Mouse (Mus musculus): ENCODE measurements around the gene Slc15a3. TPM values are rescaled to one million over a fixed set of nuclear protein-coding genes. Genes with fewer than 3 reads are reported as not detected.
A peak's percentile ranks its signal among the peaks of the same experiment; 100 is the strongest.

Slc15a3 gene
- polyA plus RNA-seq, 1 experiment from 2014 or later: 2.3 TPM

DNA sequence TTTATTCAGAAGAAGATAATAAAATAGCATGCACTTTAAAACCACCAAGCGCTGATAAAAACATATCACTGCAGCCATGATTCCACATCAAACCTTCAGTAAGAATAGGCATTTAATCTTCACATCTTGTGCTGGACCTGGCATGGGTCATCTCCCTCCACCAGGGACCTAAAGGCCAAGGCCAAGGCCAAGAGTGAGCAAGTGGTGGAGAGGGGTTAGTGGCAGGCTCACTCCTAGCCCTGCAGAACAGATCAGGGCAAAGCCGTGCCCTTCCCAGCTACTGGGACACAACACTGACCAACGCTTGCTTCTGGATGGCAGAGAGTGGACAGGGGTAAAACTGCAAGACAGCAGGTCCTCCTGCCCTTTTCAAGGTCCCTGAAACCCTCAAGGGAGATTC, 31.1 kb downstream of the Slc15a3 start:
- H3K9me3 ChIP-seq (replicated peaks): no peaks in the 10 kb centered on the region
- 84% methylated on average over 3 of the region's 3 CpGs for WGBS
- H3K36me3 ChIP-seq: peaks cover 49% of the 10 kb centered on the region
- peaks cover 34% of the 10 kb centered on the region for H3K4me1 ChIP-seq
- H3K27ac ChIP-seq (replicated peaks): peak overlapping the region; percentile 55
- H3K4me3 ChIP-seq (replicated peaks): no peak overlapping the region
- no peak overlapping the region for H3K9ac ChIP-seq
- H3K27me3 ChIP-seq: no peaks in the 10 kb centered on the region
- no peak overlapping the region for H3K4me2 ChIP-seq (replicated peaks)
- no peak for ATAC-seq (ENCODE audit: insufficient number of reproducible peaks, low FRiP score, low TSS enrichment, low read depth)

DNA sequence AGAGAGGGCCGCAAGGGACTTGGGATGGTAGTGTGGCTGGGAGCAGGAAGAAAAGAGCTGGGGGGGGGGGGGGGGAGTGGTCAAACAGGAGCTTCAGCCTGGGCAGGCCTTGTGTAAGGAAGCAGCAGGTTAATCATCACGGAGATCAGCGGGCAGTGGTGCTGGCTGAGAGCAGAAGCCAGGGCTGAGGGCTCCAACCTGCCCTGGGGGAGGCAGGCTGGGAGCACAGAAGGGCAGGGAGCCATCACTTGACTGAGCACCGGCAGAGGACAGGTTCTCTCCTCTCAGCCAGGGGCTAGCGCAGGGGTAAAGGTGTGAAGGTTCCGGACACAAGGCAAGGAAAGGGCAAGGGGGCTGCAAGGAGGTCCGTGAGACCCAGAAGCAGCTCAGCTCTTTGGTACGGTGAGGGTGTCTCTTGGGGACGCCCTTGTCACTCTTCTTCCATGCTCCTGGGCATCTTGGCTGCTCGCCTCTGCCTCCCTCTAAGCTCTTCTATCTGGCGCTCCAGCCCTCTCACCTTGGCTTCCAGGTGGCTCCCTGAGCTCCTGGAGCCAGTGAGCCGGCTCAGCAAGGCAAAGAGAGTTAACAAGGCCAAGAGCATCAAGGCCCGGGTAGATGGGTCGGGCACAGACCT, 31.9 kb downstream of the Slc15a3 start:
- Histone ChIP-seq H3K9ac (no peak overlapping the region), H3K27ac (replicated peaks) (peak overlapping the region; percentile 55), H3K27me3 (no peaks in the 10 kb centered on the region), H3K4me1 (peaks cover 38% of the 10 kb centered on the region), H3K4me3 (replicated peaks) (no peak overlapping the region), H3K36me3 (peaks cover 43% of the 10 kb centered on the region), H3K4me2 (replicated peaks) (no peak overlapping the region), H3K9me3 (replicated peaks) (no peaks in the 10 kb centered on the region)
- 68% methylated on average over 14 of the region's 14 CpGs for WGBS
- no peak for ATAC-seq (ENCODE audit: insufficient number of reproducible peaks, low FRiP score, low TSS enrichment, low read depth)

DNA sequence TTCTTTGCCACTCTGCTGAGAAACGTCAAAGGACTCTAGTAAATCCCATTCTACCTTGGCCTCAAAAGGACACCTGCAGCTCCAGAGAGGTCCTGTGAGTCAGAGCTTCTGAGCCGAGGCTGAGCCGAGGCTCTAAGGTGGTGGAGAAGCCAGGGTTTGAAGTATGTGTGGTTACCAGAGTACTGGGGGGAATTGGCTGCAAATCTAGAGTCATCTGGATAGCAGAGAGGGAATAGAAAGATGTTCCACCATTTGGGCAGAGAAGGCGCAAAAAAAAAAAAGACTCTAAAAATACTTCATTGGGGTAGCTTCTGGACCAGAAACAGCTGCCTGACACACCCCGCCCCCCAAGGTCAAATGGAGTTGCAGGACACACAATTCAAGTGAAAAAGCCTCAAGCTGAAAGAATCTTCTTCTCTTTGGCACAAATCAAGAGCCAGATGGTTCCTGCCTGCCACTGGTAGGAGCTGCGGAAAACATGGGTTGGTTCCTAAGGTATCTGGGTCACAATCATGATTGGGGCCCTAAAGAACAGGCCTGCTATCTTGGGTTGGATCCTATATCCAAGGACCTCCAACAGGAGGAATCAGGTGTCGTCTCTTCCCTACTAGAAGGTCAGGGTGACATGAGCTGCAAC, 38.8 kb downstream of the Slc15a3 start:
- no peak for ATAC-seq (ENCODE audit: insufficient number of reproducible peaks, low FRiP score, low TSS enrichment, low read depth)
- WGBS: 79% methylated on average over 7 of the region's 7 CpGs
- Histone ChIP-seq H3K27me3 (no peaks in the 10 kb centered on the region), H3K9me3 (replicated peaks) (no peaks in the 10 kb centered on the region), H3K4me1 (peaks cover 32% of the 10 kb centered on the region), H3K27ac (replicated peaks) (no peak overlapping the region), H3K9ac (no peak overlapping the region), H3K36me3 (peaks cover 15% of the 10 kb centered on the region), H3K4me3 (replicated peaks) (no peak overlapping the region), H3K4me2 (replicated peaks) (no peak overlapping the region)

DNA sequence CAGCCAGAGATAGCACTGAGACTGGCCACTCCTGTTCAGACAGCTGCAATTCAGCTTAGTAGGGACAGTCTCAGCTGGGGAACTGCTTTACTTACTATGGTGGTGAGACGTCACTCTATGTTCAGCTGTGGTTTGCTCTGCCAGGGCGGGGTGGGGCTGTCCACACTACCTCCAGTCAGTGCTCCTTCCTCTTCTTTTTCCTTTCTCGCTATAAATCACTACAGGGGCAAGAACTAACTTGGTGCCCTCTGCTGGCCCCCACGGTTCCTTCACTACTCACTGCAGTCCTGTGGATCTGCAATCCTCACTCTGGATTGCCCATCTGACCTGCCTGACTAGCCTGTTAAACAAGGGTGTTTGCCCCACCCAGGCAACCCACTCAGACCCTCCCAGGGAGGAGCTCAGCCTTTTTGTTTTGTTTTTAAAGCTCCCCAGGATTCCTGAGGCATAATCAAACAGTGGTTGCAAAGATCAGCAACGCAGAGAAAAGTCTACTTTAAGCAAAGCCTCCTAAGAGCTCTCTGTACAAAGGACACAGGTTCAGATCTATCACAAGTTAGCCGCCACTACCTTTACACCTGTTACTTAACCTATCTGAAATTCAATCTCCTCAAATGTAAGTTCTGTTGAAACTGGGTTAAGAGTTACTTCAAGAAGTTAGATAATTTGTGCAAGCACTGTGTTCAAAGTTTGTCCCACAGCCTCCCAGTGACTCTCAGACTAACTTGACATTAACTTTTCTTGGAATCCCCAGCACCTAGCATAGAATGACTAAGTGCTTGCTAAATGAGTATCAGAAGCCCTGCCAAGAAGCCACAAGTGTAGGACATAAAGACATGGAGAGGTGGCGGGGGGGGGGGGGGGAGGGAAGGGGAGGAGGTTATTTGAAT, 40.8 kb downstream of the Slc15a3 start:
- peak; percentile 30 for ATAC-seq (ENCODE audit: insufficient number of reproducible peaks, low FRiP score, low TSS enrichment, low read depth)
- Histone ChIP-seq H3K36me3 (peaks cover 4% of the 10 kb centered on the region; the same call in 1 of the 2 replicates), H3K27ac (replicated peaks) (peak overlapping the region; percentile 96), H3K9ac (no peak overlapping the region), H3K4me3 (replicated peaks) (peak overlapping the region; percentile 75), H3K9me3 (replicated peaks) (no peaks in the 10 kb centered on the region), H3K4me1 (peaks cover 32% of the 10 kb centered on the region), H3K27me3 (no peaks in the 10 kb centered on the region), H3K4me2 (replicated peaks) (peak overlapping the region; percentile 92)
- 37% methylated on average over 6 of the region's 7 CpGs for WGBS

DNA sequence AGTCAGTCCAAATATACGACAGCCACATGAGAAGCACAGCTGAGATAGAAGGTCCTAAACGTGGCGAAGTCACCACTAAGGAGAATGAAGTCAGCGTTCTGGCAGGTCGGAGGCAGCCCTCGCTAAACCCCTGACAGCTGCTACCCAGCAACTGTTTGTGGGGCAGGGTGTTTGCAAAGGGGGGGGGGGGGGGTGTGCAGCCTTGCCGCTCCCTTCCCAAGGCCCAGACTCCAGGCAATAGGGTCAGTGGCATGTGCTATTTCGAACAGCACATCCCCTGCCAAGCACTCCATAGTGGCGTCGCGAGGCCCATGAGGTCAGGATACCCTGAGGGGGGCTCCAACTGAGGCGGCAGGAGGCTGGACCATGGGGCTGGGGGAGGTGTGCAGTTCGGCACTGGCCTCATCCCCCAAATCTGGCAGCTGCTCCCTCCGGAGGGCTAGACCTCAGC, 41.5 kb downstream of the Slc15a3 start:
- Histone ChIP-seq H3K4me3 (replicated peaks) (peak overlapping the region; percentile 75), H3K4me2 (replicated peaks) (peak overlapping the region; percentile 92), H3K27ac (replicated peaks) (peak overlapping the region; percentile 96), H3K9ac (peak overlapping the region; percentile 41), H3K36me3 (peaks cover 4% of the 10 kb centered on the region; the same call in 1 of the 2 replicates), H3K27me3 (no peaks in the 10 kb centered on the region), H3K9me3 (replicated peaks) (no peaks in the 10 kb centered on the region), H3K4me1 (peaks cover 30% of the 10 kb centered on the region)
- under 1% methylated on average over 14 of the region's 14 CpGs for WGBS
- ATAC-seq (ENCODE audit: insufficient number of reproducible peaks, low FRiP score, low TSS enrichment, low read depth): peak; percentile 68

DNA sequence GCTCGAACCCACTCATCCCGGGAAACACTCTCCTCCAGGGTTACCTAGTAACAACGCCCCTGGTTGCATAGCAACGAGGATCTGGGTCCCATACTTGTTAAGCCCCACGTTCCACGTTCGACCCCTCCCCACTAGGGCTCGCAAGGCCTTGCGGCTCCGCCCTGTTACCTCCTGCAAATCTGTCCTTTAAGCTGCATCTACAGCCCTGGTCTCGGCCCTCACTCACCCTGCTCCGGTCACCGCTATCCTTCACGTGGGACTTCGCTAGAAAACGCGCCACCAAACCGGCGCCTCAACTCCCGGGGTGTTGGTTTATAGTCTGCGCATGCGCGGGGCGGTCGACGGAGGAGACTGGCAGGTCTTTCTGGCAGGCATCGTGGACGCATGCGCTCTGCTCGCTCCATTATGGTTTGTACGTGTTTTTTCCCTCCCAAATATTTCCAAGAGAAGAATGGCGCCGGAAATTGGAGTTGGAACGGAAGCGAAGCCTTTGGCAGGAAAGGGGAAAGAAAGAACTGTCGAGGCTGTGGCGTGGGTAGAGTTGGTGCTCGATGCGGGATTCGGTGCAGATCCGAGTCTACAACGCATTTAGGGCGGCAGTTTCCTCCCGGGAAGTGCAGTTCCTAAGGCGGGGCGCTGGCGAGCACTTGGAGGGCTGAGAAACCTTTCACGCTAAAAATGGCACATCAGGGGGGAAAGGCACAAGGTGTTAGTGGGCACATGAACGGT, 42.1 kb downstream of the Slc15a3 start, which contains the start of gene Tmem109:
Gene Tmem109 (minus strand): TSS at position 576 of the 729 bp plus-strand sequence.
- under 1% methylated on average over 49 of the region's 49 CpGs for WGBS
- Histone ChIP-seq H3K4me1 (peaks cover 29% of the 10 kb centered on the region), H3K27me3 (no peaks in the 10 kb centered on the region), H3K27ac (replicated peaks) (peak within 1 kb of the TSS; percentile 96), H3K9me3 (replicated peaks) (no peaks in the 10 kb centered on the region), H3K36me3 (peaks cover 4% of the 10 kb centered on the region; the same call in 1 of the 2 replicates), H3K4me2 (replicated peaks) (peak within 1 kb of the TSS; percentile 92), H3K4me3 (replicated peaks) (peak within 1 kb of the TSS; percentile 75), H3K9ac (peak within 1 kb of the TSS; percentile 41)
- peak; percentile 88 for ATAC-seq (ENCODE audit: insufficient number of reproducible peaks, low FRiP score, low TSS enrichment, low read depth)

DNA sequence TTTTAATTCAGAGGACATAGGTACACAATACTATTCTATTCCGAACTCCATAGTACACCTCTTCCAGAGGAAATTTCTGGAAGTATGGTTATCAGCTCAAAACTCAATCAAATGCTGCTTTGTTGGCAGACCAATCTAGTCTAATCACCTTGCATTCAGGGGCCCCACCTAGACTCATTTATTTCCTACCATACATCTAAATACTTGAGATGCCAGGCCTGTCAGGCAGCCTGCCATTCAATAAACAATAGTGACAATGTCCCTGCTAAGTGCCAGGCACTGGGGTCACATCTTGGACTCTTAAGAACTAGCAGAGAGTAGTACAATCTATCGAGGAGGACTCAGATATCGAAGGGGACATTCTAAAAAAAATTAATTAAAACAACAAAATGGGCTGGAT, 52.7 kb downstream of the Slc15a3 start:
- H3K27me3 ChIP-seq: no peaks in the 10 kb centered on the region
- H3K9me3 ChIP-seq (replicated peaks): no peaks in the 10 kb centered on the region
- no peak overlapping the region for H3K9ac ChIP-seq
- no peak overlapping the region for H3K4me2 ChIP-seq (replicated peaks)
- H3K27ac ChIP-seq (replicated peaks): no peak overlapping the region
- ATAC-seq (ENCODE audit: insufficient number of reproducible peaks, low FRiP score, low TSS enrichment, low read depth): no peak
- no peak overlapping the region for H3K4me3 ChIP-seq (replicated peaks)
- WGBS: 90% methylated on average over 3 of the region's 3 CpGs
- H3K36me3 ChIP-seq: no peaks in the 10 kb centered on the region; the same call in 1 of the 2 replicates
- peaks cover 12% of the 10 kb centered on the region for H3K4me1 ChIP-seq

DNA sequence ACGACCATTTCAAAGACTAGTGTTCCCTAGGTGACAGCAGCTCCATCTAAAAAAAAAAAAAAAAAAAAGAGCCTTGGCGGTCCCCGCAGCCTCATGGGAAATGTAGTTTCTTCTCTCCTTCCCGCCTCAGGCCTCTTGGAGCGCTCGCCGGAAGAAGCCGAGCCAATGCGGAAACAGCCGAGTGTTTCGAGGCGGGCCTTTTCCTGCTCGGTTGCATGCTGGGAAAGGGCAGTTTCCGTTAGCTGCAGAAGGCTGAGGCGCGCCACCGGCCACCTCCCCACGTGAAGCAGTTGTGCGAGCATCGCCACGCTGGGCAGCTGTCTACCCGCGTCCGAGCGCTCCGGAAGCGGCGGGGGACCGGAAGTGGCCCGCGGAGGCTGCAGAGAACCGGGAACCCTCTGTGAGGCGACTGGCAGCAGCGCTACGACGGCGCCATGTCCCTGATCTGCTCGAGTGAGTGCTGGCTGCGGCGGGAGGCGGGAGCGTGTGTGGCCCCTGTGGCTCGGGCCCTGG, 55.5 kb downstream of the Slc15a3 start, which contains the start of gene Prpf19:
Gene Prpf19 (plus strand): TSS at position 216 of the 513 bp plus-strand sequence.
- H3K4me3 ChIP-seq (replicated peaks): peak within 1 kb of the TSS; percentile 95
- H3K27me3 ChIP-seq: no peaks in the 10 kb centered on the region
- WGBS: under 1% methylated on average over 43 of the region's 43 CpGs
- peak; percentile 93 for ATAC-seq (ENCODE audit: insufficient number of reproducible peaks, low FRiP score, low TSS enrichment, low read depth)
- H3K4me2 ChIP-seq (replicated peaks): peak within 1 kb of the TSS; percentile 66
- peaks cover 24% of the 10 kb centered on the region for H3K36me3 ChIP-seq
- H3K27ac ChIP-seq (replicated peaks): peak within 1 kb of the TSS; percentile 95
- H3K9me3 ChIP-seq (replicated peaks): no peaks in the 10 kb centered on the region
- peaks cover 12% of the 10 kb centered on the region for H3K4me1 ChIP-seq
- peak within 1 kb of the TSS; percentile 90 for H3K9ac ChIP-seq

DNA sequence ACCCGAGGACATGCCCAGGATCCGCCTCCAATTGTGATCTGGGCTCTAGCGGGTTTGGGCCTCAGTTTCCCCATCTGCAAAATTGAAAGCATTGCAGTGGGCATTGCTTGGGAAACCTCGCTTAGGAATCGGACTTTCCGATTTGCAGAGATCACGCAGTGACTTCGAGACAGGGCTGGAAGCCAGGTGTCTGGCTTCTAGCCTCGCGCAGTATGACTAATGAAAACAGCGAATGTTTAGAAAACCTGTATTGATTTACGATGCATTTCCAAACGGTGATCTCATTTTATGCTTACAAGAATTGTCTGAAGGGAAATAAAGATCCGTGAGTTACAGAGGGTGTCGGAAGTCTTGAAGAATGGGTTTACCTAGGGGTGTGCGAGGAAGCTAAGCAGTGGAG, 56.2 kb downstream of the Slc15a3 start:
- peak overlapping the region; percentile 90 for H3K9ac ChIP-seq
- H3K4me2 ChIP-seq (replicated peaks): peak overlapping the region; percentile 66
- H3K36me3 ChIP-seq: peaks cover 30% of the 10 kb centered on the region
- H3K9me3 ChIP-seq (replicated peaks): no peaks in the 10 kb centered on the region
- no peaks in the 10 kb centered on the region for H3K27me3 ChIP-seq
- H3K27ac ChIP-seq (replicated peaks): peak overlapping the region; percentile 95
- WGBS: 1% methylated on average over 16 of the region's 16 CpGs
- no peak for ATAC-seq (ENCODE audit: insufficient number of reproducible peaks, low FRiP score, low TSS enrichment, low read depth)
- H3K4me1 ChIP-seq: peaks cover 12% of the 10 kb centered on the region
- peak overlapping the region; percentile 95 for H3K4me3 ChIP-seq (replicated peaks)

DNA sequence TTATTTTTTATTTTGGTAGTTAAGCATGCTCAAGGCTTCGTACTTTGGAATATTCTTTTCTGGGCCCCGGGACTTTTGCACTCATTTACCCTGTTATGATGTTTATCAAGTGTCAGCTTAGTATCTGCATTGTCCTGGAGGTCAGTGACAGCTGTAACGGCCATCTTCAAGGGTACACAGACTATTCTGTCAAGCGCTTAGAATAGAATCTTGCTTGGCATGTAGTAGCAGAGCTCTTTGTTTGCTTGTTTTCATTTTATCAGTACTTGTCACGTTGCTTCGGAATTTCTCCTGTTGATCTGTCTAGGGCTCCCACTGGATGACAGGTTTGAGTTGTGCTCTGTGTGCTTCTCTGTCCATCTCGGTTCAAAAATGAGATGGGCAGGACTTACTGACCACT, 57.3 kb downstream of the Slc15a3 start:
- H3K27ac ChIP-seq (replicated peaks): no peak overlapping the region
- peaks cover 12% of the 10 kb centered on the region for H3K4me1 ChIP-seq
- H3K27me3 ChIP-seq: no peaks in the 10 kb centered on the region
- peak overlapping the region; percentile 66; the same call in 1 of the 2 replicates for H3K4me2 ChIP-seq (replicated peaks)
- peak overlapping the region; percentile 95; the same call in 1 of the 2 replicates for H3K4me3 ChIP-seq (replicated peaks)
- peaks cover 41% of the 10 kb centered on the region for H3K36me3 ChIP-seq
- ATAC-seq (ENCODE audit: insufficient number of reproducible peaks, low FRiP score, low TSS enrichment, low read depth): no peak
- H3K9ac ChIP-seq: peak overlapping the region; percentile 90; the same call in 1 of the 2 replicates
- WGBS: 82% methylated on average over 7 of the region's 7 CpGs
- no peaks in the 10 kb centered on the region for H3K9me3 ChIP-seq (replicated peaks)
